Mouse (Mus musculus) erythroblast, embryonic 14.5 days (primary cell): ENCODE measurements around the gene Zfhx3. TPM values are rescaled to one million over a fixed set of nuclear protein-coding genes. Genes with fewer than 3 reads are reported as not detected.

Experiments used
- H3K27me3 ChIP-seq: 2 replicates; pipeline ENCODE4 v1.6.1; 2012; ENCODE audit warnings: inconsistent platforms; ENCODE audit not compliant: control insufficient read depth
- H3K36me3 ChIP-seq: 2 replicates; pipeline ENCODE4 v1.6.1; 2012; ENCODE audit warnings: mild to moderate bottlenecking, inconsistent platforms; ENCODE audit not compliant: control insufficient read depth
- H3K4me1 ChIP-seq: 2 replicates; pipeline ENCODE4 v1.6.1; 2012; ENCODE audit warnings: inconsistent platforms; ENCODE audit not compliant: control insufficient read depth
- H3K4me3 ChIP-seq: replicated peaks from 2 replicates; pipeline ENCODE3; 2012; ENCODE audit warnings: moderate library complexity, mild to moderate bottlenecking, inconsistent platforms
- H3K9me3 ChIP-seq: 2 replicates; pipeline ENCODE4 v1.6.1; 2012; ENCODE audit warnings: low read length, inconsistent platforms, mixed read lengths; ENCODE audit not compliant: control insufficient read depth
- GATA1 ChIP-seq: IDR thresholded peaks from 2 replicates; pipeline ENCODE4 v1.6.1; 2012; ENCODE audit warnings: low read length, inconsistent platforms, mixed read lengths
- TAL1 ChIP-seq: IDR thresholded peaks from 3 replicates; pipeline ENCODE4 v1.6.1; 2012; ENCODE audit warnings: low read length, inconsistent platforms, mixed read lengths
- polyA plus RNA-seq: library from polyadenylated mRNA; stranded (reverse); fragments of >175 nt; gene quantifications from 2 replicates; pipeline ENCODE4 v1.2.3, GENCODE M21; 2012

The Zfhx3 gene
- polyA plus RNA-seq, 1 experiment = 0.03 TPM

DNA sequence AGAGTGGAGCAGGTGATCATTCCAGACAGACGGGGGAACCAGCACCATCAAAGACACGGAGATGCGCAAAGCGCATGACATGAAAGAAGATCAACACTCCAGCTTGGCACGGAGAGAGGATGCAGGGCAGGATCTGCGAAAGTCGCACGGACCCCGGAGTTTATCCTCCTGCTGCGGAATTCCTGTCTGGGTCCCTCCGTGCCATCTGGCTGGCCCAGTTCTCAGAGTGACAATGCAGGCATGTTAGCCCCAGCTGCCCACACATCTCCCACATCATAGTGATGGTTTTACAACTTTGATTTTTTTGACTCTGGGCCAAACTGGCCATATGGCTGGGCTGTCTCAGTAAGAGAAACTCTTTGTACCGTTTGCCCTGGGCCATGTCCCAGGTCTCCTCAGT, 623.6 kb downstream of the Zfhx3 start:
- no peaks in the 10 kb centered on the region for H3K36me3 ChIP-seq
- TF ChIP-seq GATA1 (no peak), TAL1 (no peak)
- no peaks in the 10 kb centered on the region for H3K9me3 ChIP-seq
- H3K4me3 ChIP-seq = no peak overlapping the region
- no peaks in the 10 kb centered on the region for H3K4me1 ChIP-seq
- H3K27me3 ChIP-seq = no peaks in the 10 kb centered on the region

DNA sequence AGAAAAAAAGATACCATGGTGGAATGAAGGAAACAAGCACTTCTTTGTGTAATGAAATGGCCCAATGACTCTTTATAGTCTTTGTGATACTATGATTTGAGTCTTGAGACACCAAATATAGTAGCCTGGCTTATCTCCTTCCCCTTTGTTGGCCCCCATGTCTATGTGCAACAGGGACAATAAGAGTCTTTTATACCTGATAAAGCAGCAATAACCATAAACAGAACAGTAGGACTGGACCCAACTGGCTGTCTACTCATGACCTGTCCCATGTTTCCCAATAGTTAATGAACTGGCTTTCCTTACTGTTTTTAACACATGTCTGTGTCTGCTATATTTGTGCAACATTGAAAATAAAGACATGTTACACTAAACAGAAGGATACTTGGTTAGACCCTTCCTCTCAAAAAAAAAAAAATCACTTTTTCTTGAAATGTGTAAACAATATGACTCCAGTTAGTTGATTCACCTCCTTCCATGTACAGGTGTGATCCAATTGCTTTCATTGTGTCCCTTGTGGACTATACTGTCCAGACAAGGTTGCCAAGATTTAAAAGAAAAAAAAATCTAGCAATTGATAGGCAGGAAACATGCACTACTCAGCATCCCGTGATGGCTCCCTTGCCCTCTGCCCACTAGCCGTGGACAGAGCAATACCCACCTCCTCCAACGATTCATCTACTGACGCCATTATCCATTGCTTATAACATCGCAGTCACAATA, 631.0 kb downstream of the Zfhx3 start:
- H3K9me3 ChIP-seq = no peaks in the 10 kb centered on the region
- H3K27me3 ChIP-seq = no peaks in the 10 kb centered on the region
- no peaks in the 10 kb centered on the region for H3K36me3 ChIP-seq
- no peaks in the 10 kb centered on the region for H3K4me1 ChIP-seq
- no peak for TF ChIP-seq GATA1
- no peak for TF ChIP-seq TAL1
- H3K4me3 ChIP-seq = no peak overlapping the region

DNA sequence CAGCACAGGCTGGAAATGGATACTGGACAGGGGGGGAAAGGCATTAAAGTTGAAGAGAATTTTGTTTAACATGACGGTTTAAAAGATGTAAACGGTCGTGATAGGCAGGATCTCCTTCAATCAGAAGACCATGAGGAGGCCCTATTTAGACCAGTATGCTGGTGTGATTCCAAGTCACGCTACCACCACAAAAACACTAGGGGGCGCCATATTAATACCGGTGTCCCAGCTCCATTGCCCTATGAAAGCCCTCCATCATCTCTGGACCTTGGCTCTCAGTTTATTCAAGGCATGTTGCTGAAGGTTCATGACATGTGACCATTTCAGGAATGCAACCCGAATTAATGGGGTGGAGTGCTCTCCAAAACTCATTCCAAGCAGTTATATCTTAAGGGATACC, 631.7 kb downstream of the Zfhx3 start:
- Histone ChIP-seq H3K4me3 (no peak overlapping the region), H3K4me1 (no peaks in the 10 kb centered on the region), H3K27me3 (no peaks in the 10 kb centered on the region), H3K36me3 (no peaks in the 10 kb centered on the region), H3K9me3 (no peaks in the 10 kb centered on the region)
- TF ChIP-seq GATA1 (no peak), TAL1 (no peak)

DNA sequence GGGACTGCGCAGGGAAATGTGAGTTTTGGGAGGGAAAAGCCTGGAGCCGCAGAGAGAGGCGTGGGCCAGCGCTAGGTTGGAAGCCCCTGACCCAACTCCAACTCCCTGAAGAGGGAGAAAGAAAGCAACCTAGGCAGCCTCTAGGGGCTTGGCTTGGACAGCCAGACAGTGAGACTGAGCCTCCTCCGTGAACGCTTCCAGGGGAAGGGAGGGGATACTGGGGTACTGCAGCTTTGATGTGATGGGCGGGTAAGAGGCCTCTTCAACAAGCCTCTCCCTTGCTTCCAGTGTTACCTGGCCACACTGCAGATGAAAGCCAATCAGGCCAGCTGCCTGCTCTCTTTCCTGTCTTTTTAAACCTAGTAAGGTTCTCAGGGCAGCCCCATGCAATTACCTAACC, 635.1 kb downstream of the Zfhx3 start:
- no peaks in the 10 kb centered on the region for H3K36me3 ChIP-seq
- TF ChIP-seq TAL1 = no peak
- no peak for TF ChIP-seq GATA1
- no peaks in the 10 kb centered on the region for H3K9me3 ChIP-seq
- H3K4me1 ChIP-seq = peaks cover 8% of the 10 kb centered on the region
- H3K4me3 ChIP-seq = no peak overlapping the region
- no peaks in the 10 kb centered on the region for H3K27me3 ChIP-seq

DNA sequence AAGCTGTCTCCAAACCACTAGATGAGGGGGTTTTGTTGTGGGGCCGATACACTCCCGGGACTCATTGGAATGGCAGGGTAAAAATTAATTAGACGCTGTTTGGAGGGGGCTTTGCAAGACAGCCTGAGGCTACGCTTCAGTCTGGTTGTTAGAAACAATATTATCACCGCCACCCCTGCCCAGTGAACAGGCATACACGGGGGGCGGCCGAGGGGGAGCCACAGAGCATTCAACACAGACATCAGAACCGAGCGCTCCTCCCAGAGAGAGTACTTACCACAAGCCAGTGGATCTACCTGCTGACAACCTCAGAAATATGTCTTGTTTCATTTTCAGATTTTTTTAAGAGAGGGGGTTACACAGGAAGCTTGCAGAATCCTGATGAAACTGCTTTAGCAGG, 635.9 kb downstream of the Zfhx3 start:
- no peak overlapping the region for H3K4me3 ChIP-seq
- no peaks in the 10 kb centered on the region for H3K9me3 ChIP-seq
- peaks cover 11% of the 10 kb centered on the region for H3K4me1 ChIP-seq
- H3K27me3 ChIP-seq = no peaks in the 10 kb centered on the region
- no peaks in the 10 kb centered on the region for H3K36me3 ChIP-seq
- TF ChIP-seq TAL1 = no peak
- TF ChIP-seq GATA1 = no peak

DNA sequence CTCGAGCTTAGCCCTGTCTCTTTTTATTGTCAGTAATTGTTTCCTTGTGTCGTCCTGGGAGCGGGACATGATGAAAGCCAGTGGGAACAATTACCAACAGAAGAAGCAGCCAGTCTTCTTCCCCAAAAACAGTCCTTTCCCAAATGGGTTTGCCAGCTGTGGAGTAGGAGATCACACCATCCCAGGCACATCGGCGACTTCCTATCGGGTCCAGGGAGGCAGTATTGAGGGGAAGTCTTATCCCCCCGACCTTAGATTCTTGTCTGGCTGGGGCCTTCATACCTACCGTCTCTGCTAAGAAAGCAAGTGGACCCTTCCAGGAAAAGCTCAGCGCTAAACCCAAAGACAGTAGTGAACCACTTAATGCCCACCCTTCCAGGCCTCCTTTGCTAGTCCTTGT, 637.4 kb downstream of the Zfhx3 start:
- H3K9me3 ChIP-seq = no peaks in the 10 kb centered on the region
- H3K27me3 ChIP-seq = no peaks in the 10 kb centered on the region
- H3K36me3 ChIP-seq = no peaks in the 10 kb centered on the region
- H3K4me3 ChIP-seq = no peak overlapping the region
- TF ChIP-seq TAL1 (no peak), GATA1 (no peak)
- H3K4me1 ChIP-seq = peaks cover 11% of the 10 kb centered on the region

DNA sequence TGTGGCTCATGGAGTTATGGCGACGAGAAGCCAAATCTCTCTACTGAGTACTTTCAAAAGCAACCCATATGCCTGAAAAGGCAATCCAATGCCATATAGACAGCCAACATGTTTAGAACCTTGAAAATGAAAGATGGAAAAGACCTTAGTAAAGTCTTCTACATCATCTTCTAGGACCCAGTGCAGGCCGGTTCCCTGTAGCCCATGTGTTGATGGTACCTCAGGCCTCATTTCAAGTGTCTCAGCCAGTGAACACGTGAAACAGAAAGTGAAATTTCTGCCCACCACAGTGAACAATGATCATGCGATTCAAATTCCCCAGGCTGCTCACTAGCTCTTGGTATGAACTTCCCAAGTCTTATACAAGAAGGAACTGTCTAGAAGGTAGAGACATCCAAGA, 637.9 kb downstream of the Zfhx3 start:
- Histone ChIP-seq H3K9me3 (no peaks in the 10 kb centered on the region), H3K4me3 (no peak overlapping the region), H3K36me3 (no peaks in the 10 kb centered on the region), H3K27me3 (no peaks in the 10 kb centered on the region), H3K4me1 (peaks cover 11% of the 10 kb centered on the region)
- no peak for TF ChIP-seq TAL1
- no peak for TF ChIP-seq GATA1

DNA sequence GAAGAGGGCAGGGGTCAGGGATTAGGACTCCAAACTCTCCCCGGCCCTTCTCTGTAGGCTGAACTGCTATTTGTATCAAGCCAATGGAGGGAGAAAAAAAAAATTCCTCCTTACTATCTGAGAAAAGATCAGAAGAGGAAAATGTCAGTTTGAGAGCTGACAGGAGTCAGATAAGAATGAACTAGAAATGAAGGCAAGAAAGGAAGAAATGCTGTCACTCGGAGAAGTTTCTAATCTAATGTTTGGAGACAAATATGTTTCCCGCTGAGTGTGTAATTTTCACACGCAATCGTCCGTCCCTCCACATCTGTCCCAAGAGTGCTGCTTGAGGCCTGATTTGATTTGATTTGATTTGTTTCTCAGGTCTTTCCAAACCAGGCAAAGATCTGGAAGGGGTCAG, 639.1 kb downstream of the Zfhx3 start:
- Histone ChIP-seq H3K4me1 (peaks cover 11% of the 10 kb centered on the region), H3K9me3 (no peaks in the 10 kb centered on the region), H3K27me3 (no peaks in the 10 kb centered on the region), H3K36me3 (no peaks in the 10 kb centered on the region), H3K4me3 (no peak overlapping the region)
- no peak for TF ChIP-seq TAL1
- TF ChIP-seq GATA1 = no peak

DNA sequence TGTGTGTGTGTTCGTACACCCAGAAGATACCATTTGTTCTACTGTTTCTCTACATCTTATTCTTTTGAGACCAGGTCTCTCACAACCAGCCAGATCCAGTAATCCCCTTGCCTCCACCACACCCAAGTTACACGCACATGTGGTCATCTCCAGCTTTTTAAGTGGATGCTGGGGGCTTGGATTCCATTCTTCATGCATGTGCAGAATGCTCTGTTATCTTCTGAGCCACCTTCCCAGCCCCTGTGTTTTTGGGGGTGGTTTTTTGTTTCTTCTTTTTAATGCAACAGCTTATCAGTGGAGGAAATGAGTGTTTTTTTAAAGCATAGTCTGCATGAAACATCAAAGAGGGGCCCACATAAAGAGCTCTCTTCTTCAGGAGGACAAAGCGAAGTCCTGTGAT, 639.8 kb downstream of the Zfhx3 start:
- peaks cover 11% of the 10 kb centered on the region for H3K4me1 ChIP-seq

DNA sequence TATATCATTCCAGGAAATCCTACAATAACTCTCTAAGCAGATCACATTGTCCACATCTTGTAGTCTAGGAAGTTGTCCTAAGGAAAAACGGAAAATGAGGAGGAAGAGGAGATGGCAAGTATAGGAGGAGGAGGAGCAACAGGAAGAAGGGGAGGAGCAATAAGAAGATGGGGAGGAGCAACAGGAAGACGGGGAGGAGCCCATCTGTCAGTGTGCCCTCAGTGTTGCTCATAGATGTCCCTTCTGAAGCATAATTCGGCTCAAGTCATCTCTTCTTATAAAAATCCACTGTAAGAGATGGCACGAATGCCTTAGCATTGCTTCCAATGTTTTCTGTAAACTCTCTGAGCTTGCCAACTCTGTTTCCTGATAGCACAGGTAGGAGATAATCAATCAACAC, 640.8 kb downstream of the Zfhx3 start:
- Histone ChIP-seq H3K4me1 (peaks cover 11% of the 10 kb centered on the region), H3K9me3 (no peaks in the 10 kb centered on the region), H3K36me3 (no peaks in the 10 kb centered on the region), H3K27me3 (no peaks in the 10 kb centered on the region), H3K4me3 (no peak overlapping the region)
- TF ChIP-seq GATA1 (no peak), TAL1 (no peak)

More for the DNA sequence above, 639.8 kb downstream of the Zfhx3 start:
- TF ChIP-seq TAL1 = no peak
- TF ChIP-seq GATA1 = no peak
- Histone ChIP-seq H3K4me3 (no peak overlapping the region), H3K36me3 (no peaks in the 10 kb centered on the region), H3K9me3 (no peaks in the 10 kb centered on the region), H3K27me3 (no peaks in the 10 kb centered on the region)
